Mouse (Mus musculus) monocyte, adult 5-6 weeks (primary cell): ENCODE measurements around the gene Fbxw7. TPM values are rescaled to one million over a fixed set of nuclear protein-coding genes. Genes with fewer than 3 reads are reported as not detected.
"Not testable (repeated sequence)": the region's sequence is repeated elsewhere in the genome, so short reads cannot be mapped to it uniquely, and the experiment has no call there.

Experiments used
- ATAC-seq: fragments of 153-309, 156-312 bp; replicated peaks from 2 replicates; pipeline ENCODE4 v1.8.0; 2017; ENCODE audit warnings: mild to moderate bottlenecking; ENCODE audit not compliant: low TSS enrichment, insufficient number of reproducible peaks, severe bottlenecking, poor library complexity, low FRiP score
- total RNA-seq: library from RNA; stranded (forward); fragments of 200-1000, 200-491, 200-594 nt; gene quantifications from 3 replicates; pipeline ENCODE4 v1.2.3, GENCODE M21; 2017

The Fbxw7 gene
- total RNA-seq, 1 experiment from 2014 or later: 53.6 TPM

DNA sequence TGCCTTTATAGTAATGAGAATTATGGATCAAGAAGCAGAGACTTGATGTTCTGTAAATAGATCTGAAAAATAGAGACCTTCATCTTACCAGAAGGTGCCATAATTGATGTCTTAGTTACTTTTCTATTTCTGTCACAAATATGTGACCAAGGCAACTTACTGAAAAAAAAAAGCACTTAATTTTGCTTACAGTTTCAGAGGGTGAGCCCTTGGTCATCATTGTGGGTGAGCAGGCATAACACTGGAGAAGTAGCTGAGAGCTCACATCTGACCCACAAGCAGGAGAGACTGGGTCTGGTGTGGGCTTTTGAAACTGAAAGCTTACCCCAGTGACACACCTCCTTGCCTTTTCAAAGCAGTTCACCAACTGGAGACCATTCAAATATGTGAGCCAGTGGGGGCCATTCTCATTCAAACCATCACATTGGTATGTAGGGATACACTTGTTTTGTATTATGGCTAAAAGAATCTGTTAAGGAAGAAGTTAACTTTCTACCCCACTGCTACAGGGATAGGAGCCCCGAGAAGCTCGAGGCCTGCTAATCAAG lies 5.7 kb downstream of the Fbxw7 start:
- 0 out of 2 replicates have a peak, but pooled peaks have one; percentile 40 for ATAC-seq

DNA sequence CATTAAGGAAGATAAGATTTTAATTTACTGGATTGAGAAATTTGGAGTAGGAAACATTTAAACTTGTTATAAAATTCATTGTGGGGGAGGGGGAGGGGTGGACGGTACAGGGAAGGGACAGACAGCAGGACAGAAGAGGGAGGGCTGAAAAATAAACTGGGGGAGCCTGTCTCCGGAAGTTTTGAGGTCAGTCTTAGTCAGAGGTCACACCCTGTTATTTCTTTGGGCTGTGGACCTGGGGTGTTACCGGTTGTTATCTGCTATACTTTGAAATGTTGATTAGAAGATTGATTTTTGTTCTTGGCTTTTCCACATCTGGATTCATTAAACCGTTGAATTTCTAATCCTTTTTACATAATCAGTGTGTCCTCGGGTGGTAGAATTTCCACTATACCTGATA lies 10.9 kb downstream of the Fbxw7 start:
- 0 out of 2 replicates have a peak, but pooled peaks have one; percentile 37 for ATAC-seq

DNA sequence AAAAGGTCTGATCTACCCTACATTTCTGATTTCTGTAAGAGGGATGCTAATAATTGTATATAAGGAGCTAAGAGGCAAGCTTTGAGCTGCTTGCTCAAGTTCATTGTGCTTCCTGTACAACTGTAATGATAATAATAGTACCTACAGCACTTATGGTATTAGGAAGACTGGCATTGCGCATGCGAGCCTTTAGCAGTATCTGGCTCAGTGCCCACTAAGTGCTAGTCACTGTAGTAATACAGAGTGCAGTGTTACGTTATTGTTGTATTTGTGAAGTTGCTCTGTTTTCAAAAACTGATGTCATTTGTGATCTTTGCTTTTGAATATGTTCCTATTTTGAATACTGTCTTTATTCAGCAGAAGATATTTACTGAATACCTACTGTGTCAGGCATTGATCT lies 11.3 kb downstream of the Fbxw7 start:
- 0 out of 2 replicates have a peak, but pooled peaks have one; percentile 23 for ATAC-seq

DNA sequence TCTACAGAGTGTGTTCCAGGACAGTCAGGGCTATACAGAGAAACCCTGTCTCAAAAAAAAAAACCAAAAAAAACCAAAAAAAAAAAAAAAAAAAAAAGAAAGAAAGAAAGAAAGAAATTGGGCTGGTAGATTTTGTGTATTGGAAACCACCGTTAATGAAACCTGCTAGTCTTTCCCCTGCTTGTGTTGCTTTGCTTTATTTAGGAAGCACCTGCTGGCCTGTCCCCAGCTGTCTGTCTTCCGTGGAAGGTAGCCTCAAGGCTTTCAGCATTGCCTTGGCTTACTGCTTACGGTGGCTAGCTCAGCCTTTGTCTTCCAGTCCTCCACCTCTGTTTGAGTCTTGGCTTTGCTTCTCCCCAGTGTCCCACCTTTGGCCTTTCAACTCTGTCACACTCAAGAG lies 11.9 kb downstream of the Fbxw7 start:
- no peak for ATAC-seq

DNA sequence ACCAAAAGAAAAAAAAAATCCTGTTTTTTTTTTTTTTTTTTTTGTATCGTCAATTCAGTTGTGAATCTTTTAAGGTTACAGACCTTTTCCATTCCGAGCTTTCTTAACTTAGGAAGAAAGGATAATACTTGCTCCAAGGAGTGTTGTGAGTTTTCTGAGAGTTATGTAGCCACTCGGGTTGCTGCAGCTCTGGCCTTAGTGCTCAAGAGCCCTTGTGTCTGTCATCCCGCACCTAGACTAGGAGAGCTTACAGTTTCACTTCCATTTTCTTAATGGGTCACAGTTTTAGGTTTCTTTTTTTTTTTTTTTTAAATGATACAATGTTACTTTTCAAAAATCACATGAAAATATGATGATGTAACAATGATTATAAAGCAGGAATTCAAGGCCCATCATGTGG lies 12.5 kb downstream of the Fbxw7 start:
- peak; percentile 74; the same call in 1 of the 2 replicates for ATAC-seq

DNA sequence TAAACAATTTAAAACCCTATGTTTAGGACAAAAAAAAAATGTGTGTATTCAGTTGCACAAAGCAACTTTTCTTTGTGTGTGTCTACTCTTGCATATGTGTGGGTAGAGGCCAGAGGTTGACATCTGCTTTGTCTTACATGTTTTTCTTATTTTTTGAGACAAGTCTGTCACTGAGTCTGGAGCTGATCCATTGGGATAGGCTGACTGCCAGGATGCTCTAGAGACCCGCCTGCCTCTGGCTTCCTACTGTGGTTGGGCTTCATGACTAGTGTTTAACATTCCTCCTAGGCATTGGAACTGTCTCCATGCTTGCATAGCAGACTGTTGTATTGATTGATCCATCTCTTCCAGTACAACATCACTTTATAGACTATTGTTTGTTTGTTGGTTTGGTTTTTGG lies 14.3 kb downstream of the Fbxw7 start:
- ATAC-seq: no peak

DNA sequence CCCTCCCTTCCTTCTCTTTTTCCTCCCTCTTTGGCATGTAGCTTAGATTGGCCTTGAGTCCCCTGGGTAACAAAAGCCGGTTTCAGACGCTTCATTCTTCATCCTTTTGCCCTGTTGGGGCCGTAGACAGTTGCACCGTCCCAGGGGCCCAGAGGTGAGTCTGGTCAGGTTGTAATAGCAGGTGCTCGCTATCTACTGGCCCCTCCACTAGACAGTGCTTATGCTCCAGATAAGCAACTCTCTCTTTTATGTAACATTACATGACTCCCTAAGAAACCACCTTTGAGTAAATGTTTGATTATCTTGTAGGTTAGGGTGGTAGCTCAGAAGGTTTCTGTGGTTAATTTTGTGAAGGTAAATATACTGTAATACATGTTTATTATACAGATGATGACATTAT lies 21.0 kb downstream of the Fbxw7 start:
- no peak for ATAC-seq

DNA sequence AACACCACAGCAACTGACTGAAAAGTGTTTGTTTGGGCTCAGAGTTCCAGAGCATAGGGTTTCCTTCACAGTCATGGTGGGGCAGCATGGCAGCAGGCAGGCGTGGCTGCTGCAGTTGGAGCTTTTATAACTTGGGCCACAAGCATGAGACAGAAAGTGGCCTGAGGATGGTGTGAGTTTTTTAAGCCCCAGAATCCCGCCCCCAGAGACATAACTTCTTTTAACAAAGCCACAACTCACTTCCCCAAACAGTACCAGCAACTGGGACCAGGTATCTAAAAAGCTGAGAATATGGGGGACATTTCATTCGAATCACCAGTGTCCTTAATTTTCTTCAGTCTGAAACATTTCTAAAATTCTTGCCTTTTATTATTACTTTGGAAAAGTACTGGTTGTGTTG lies 22.9 kb downstream of the Fbxw7 start:
- ATAC-seq: 0 out of 2 replicates have a peak, but pooled peaks have one; percentile 17

DNA sequence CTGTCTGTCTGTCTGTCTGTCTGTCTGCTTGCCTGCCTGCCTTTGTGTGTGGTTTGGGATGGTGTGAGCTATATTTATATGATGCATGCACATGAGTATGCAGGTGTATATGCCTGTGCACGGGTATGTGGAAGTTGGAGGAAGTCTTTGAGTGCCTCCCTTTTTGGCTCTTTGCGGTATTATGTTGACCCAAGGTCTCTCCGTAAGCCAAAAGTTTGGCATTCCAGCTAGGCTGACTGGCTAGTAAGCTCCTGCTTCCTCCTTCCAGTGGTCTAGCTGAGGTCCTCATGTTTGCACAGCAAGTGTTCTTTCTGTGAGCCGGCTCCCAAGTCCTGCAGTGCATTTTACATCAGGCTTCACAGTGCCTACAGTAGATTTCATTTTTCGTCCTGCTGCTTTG lies 24.4 kb downstream of the Fbxw7 start:
- no peak for ATAC-seq

DNA sequence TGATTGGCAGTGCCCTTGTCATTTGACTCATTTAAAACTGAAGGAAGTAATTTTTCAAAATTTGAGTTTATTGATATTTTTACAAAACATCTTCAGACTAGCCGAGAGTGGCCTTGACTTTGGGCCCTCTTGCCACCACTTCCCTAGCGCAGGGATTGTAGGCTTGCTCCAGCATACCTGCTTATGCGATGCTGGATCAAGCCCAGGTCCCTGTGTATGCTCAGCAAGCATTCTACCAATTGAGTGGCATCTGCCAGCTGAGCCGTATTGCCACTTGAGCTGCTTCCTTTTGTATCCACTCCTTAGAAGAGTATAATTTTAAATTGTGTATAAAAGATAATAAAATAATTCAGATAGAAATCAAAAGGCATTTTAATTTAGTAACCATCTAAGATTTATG lies 26.2 kb downstream of the Fbxw7 start:
- no peak for ATAC-seq

DNA sequence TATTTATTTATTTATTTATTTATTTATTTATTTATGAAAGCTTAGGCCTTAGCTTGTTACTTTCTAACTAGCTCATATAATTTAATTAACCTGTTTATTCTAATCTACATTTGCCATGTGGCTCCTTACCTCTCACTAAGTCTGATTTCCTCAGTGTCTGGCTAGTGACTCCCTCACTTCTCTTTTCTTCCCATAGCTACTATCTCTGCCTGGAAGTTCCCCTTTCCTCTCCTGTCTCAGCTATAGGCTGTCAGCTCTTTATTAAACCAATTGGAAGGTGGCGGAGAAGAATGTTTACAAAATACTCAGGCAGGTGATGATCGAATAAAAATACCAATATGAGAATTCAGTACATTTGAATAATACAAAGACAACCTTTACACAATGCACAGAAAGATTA lies 27.7 kb downstream of the Fbxw7 start:
- peak; percentile 85 for ATAC-seq

DNA sequence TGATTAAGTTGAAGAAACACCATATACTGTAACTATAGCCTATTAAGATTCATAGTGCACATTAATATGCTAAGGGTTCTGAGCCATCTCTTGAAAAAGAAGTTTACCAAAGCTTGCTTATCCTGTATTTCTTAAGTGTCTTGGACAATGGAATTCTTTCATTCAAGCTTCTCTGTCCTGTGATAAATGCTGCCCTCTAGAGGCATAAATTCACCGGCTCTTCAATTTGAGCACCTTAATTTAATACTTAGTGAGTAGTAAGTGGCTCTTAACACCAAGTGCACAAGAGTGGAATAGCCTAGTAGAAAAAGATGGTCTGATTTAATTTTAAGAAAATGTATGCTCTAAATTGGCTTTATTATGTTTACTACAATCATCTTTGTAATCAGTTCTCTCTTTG lies 28.5 kb downstream of the Fbxw7 start:
- ATAC-seq: no peak

DNA sequence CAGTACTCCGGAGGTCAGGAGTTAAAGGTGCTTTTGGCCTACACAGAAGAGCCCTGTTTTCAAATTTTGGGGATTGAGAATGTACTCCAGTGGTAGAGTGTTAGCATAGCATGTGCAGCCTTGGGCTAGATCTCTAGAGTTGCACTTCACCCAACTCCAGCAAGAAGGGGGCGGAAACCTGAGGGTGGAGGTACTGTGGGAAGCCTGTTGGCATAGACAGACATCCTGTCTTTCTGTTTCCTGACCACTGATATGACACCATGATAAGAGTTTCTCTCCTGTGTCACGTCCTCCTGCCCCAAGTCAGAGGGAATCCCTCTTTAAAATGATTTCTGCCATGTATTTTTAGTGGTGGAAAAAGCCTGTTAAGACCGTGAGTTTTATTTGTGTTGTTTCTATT lies 33.7 kb downstream of the Fbxw7 start:
- ATAC-seq: peak; percentile 47; the same call in 1 of the 2 replicates

DNA sequence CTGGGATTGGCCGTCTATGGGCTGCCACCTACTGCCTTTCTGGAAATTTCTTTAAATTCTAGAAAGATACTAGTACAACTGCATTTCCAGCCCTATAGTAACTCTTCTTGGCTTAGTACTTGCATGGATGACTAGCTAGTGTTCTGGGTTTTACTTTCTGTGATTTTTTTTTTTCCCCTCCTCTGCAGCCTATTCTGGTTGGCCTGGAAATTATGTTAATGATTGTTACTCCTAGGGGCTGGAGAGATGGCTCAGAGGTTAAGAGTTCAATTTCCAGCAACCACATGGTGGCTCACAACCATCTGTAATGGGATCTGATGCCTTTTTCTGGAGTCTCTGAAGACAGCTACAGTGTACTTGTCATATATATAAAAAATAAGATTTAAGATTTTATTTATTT lies 35.4 kb downstream of the Fbxw7 start:
- ATAC-seq: no peak

DNA sequence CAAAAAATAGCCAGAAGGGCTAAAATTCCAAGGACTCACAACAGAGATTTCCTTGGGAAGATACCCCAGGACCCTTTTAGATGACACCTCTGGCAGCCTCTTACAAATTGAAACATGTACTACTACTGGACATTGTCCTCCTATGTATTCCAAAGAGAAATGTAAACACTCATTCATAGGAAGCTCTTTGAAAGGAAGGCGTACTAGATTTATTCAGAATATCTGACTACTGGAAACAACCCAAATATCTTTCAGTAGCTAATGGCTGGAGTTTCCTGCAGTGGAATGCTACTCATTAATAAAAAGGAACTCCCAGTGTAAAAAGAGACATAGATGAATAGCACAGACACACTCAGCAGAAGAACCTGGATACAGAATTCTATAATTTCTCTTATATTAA lies 36.7 kb downstream of the Fbxw7 start:
- no peak for ATAC-seq

DNA sequence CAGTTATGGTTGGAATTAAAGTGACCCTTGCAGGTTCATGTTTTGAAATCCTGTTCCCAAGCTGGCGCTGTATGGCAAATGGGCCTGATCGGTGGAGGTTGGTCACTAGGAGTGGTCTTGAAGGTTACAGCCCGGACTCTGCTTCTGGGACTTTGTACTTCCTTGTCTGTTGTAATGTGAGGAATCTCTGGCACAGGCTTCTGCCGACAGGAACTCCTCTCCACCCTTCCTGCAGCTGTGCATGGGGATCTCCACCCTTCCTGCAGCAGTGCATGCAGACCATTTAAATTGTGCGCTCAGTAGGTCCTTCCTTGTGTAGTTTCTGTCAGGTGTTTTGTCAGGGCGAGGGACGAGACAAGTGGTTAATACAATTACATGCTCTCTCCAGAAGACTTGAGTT lies 37.8 kb downstream of the Fbxw7 start:
- ATAC-seq: 0 out of 2 replicates have a peak, but pooled peaks have one; percentile 3

DNA sequence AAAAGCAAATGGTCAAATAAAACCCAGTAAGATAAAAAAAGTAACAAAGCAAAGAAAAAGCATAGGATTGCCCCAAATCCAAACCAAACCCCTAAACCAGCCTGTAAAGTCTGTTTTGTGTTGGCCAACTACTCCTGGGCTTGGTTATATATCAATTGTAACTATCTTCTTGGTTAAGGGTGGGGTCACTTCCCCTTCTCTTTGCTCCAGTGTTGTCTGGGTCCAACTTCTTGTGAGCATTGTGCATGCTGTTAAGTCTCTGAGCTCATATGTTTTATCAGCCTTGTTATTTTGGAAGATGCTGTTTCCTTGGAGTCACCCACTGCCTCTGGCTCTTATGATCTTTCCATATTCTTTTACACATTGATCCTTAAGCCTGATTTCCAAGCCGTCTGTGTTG lies 39.4 kb downstream of the Fbxw7 start:
- ATAC-seq: 0 out of 2 replicates have a peak, but pooled peaks have one; percentile 50

DNA sequence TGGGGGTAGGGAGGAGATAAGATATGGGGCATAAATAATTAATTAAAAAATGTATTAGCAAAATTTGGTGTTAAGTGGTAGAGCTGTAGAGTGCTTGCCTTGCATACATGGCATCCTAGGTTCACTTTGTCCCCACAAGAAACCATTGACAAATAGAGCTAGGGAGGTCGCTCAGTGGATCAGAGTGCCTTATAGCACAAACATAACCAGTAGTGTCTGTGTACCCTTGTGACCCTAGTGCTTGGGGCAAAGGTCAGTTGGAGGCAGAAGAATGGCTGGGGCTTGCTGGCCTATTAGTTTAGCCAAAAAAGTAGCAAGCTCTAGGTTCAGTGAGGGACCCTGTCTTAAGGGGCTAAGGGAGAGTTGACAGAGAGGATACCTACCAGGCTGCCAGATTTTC lies 45.6 kb downstream of the Fbxw7 start:
- ATAC-seq: no peak

DNA sequence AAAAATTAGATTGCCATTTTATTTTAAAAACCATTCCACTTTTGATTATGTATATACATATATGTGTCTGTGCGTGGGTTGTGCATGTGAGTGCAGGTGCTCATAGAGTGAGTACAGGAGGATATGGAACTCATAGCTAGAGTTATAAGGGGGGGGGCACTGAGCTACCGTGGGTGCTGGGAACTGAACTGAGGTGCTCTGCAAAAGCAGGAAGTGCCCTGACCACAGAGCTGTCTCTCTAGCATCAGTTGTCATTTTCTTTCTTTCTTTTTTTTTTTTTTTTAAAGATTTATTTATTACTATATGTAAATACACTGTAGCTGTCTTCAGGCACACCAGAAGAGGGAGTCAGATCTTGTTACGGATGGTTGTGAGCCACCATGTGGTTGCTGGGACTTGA lies 46.7 kb downstream of the Fbxw7 start:
- not testable (repeated sequence) for ATAC-seq

DNA sequence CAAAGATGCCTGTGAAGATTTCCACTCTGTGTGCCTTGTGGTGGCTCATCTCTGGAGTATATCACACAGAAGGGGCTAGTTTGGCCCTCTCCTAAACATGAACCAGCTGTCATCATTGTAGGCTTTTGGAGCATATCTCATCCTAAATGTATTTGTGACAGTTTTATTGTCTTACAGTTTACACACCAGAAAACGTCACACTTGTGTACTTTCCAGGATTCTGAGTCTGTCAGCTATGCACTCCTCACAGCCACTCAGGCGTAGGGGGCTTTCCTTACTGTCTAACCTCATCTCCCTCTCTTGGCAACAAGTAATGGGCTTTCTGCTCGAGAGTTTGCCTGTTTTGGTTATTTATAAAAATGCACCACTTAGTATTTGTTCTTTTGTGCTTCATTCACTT lies 50.6 kb downstream of the Fbxw7 start:
- no peak for ATAC-seq

DNA sequence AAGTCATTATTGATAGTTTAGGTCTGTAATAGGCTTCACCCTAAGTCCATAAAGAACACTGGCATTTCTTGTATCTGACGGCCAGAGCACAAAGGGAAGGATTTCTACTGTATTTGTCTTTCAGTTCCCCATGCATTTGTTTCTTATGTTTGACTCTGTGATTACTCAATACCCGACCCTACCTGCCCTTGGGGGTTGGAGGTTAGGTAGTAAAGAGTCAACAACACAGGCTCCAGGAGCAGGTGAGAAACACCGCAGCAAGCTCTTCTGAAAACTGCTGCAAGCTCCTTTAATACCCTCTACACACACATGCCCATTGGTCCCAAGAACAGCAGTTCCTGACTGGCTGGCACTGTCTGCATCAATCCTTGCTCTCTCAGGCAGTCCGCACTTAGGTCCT lies 51.8 kb downstream of the Fbxw7 start:
- no peak for ATAC-seq
